Mouse (Mus musculus) v-Abl transformed pro-B cells (cell line): ENCODE data around the gene Eef1g.

Experiments
- in situ Hi-C, 2 experiments: fragments of 400-800 bp; cut with MboI; formaldehyde crosslinking; loops; one replicate each; pipeline ENCODE4 v1.15.1; 2025; ENCODE audit not compliant: unreplicated experiment in 2 of 2

The Eef1g gene

DNA sequence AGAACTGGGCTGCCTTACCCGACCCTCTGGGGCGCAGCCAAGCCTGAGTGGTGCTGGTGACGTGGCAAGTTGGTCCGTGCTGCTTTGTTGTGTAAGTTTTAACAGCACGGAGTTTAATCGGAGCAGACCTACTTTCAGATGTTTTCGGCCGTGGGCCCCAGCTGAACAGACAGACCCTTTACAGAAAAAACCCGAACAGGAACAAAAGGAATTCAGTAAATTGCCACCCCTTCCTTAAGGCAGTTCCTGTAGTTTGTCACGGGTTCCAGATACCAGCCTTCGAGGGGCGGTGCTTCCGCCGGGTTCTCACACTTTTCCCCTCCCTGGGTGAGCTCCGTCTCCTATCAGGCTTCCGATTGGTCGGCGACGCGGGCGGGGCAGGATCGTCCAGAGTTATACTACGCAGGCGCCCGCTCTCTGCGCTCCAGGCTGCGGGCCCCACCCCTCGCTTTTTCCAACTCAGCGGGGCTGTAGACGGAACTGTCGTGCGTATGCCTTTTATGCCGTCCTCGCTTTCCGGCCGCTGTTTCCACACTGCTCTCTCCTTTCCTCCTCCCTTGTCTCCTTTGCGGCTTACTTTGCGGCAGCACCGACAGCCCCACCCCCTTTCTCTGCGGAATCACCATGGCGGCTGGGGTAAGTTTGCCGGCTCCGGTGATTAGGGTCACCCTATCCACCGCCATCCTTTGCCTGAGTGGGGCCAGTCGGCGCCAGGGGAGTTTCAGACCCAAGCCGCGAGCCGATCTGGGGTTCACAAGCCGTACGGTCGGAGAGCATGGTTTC is at the start of gene Eef1g:
Gene Eef1g (plus strand): TSS at position 452 of the 783 bp plus-strand sequence.
- in situ Hi-C loops: loop anchor here in 1 of 2 experiments (25.0 kb wide), 1 partner anchor 104 kb away; the partner anchor contains the start of genes Lrrn4cl and Ubxn1

DNA sequence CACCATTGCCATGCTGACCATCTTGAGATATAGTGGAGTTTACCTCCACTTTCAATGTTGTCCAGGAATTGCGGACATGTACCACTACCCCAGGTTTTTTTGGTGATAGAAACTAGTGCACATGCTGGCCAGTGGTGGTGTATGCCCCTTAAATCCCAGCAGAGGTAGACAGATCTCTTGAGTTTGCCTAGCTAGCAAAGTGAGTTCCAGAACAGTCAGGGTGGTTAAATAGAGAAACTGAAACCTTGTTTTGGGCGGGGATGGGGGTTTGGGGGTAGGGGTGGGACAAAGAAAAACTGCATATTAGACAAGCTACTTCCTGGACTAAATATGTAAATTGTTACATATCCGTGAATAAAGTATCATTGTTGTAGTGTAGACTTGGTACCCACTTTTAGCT is 47.8 kb upstream of the Eef1g start:
- in situ Hi-C loops: no loop called here

GRCm38 (mm10) chr19:8919684-8920072 is 47.2 kb upstream of the Eef1g start:
- in situ Hi-C loops: no loop called here

- in situ Hi-C loops: no loop called here
Observed at GRCm38 (mm10) chr19:8920073-8920736, 46.6 kb upstream of the Eef1g start, which contains the start of gene B3gat3. Gene B3gat3, plus strand, starts transcription at chr19:8920374.

GRCm38 (mm10) chr19:8920836-8921291 is 46.0 kb upstream of the Eef1g start:
- in situ Hi-C loops: no loop called here

GRCm38 (mm10) chr19:8921741-8922140 is 45.1 kb upstream of the Eef1g start:
- in situ Hi-C loops: no loop called here

- in situ Hi-C loops: loop anchor here in 1 of 2 experiments (25.0 kb wide), 1 partner anchor 189 kb away; the partner anchor contains the start of genes 1700092M07Rik, Stx5a and Wdr74
Observed at GRCm38 (mm10) chr19:8926766-8927165, 40.1 kb upstream of the Eef1g start.

DNA sequence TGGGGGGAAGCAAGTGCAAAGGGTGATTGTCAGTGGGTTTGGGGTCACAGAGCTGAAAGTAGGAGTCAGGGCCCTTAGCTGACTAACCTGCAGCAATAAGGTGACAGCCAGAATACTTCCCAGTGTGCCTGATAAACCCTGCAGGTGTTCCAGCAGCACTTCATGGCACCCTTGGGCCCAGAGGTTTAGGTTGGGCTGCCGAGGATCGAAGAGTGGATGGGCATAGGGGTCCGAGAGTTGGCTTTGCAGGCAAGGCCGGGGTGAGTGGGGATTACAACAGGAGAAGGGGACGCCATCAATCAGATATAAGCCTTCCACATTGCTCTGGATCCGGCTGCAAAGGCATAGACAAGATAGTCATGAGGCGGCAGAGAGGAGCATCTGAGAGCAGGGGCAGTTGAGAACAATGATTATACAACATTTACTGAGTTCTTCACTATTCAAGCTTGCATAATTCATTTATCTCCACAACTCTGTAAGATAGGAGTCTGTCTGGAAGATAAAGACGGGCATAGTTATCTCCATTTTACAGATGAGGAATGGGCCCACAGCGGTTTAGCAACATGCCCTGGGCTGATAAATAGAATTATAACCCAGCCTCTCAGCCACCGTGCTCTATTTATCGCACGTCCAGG is 38.8 kb upstream of the Eef1g start:
- in situ Hi-C loops: loop anchor here in 1 of 2 experiments (25.0 kb wide), 1 partner anchor 191 kb away; the partner anchor contains the start of genes 1700092M07Rik, Stx5a and Wdr74

DNA sequence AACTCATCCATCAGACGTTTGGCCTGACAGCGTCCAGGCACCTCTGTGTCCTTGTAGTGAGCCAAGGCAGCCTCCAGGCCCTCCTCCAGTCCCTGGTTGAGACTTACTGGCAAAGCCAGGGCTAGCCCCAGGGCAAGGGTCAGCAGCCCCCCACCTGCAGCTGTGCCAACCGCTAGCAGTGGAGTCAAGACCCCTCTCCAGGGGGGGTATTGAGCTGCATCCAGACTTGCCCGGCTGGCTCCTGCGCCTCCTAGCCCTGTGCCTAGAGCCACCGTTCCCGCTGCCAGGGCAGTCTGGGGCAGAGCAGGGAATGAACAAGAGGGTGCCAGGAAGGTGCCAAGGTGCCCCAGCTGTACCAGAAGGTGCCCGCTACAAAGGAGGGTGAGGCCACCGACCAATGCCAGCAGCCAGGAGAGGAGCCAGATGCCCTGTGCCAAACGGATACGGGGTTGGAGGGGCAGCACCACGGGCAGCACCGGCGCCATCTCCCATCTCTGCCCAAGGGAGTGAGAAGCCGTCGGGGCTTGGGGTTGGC is 38.1 kb upstream of the Eef1g start:
- in situ Hi-C loops: loop anchor here in 1 of 2 experiments (25.0 kb wide), 1 partner anchor 191 kb away; the partner anchor contains the start of genes 1700092M07Rik, Stx5a and Wdr74

- in situ Hi-C loops: loop anchor here in 1 of 2 experiments (25.0 kb wide), 1 partner anchor 192 kb away; the partner anchor contains the start of genes 1700092M07Rik, Stx5a and Wdr74
Observed at GRCm38 (mm10) chr19:8929224-8930088, 37.4 kb upstream of the Eef1g start, which contains the start of the genes Rom1 and Eml3. Gene Rom1, minus strand, starts transcription at chr19:8929356. Gene Eml3, plus strand, starts transcription at chr19:8929552.

GRCm38 (mm10) chr19:8930117-8930516 is 36.7 kb upstream of the Eef1g start:
- in situ Hi-C loops: loop anchor here in 1 of 2 experiments (25.0 kb wide), 1 partner anchor 193 kb away; the partner anchor contains the start of genes 1700092M07Rik, Stx5a and Wdr74

- in situ Hi-C loops: loop anchor here in 1 of 2 experiments (25.0 kb wide), 1 partner anchor 193 kb away; the partner anchor contains the start of genes 1700092M07Rik, Stx5a and Wdr74
Observed at GRCm38 (mm10) chr19:8930771-8931170, 36.1 kb upstream of the Eef1g start.

DNA sequence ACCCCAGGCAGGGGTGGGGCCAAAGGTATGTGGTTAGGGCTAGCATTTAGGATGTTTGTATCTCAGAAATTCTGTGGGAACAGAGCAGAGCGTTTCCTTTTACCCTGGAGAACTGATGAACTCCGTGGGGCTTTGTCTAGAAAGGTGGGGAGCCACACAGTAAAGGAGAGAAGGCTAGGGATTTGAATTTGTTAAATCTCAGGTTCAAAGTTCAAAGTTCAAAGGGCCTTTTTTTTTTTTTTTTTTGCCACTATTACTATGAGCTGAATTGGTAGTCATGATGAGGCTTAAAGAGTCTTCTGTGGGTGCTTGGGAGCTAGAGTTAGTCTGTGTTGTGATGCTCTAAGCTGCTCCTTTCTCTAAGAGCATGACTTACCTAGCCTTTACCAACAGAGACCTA is 30.1 kb upstream of the Eef1g start:
- in situ Hi-C loops: loop anchor here in 1 of 2 experiments (25.0 kb wide), 1 partner anchor 199 kb away; the partner anchor contains the start of genes 1700092M07Rik, Stx5a and Wdr74

GRCm38 (mm10) chr19:8940526-8941133 is 26.2 kb upstream of the Eef1g start:
- in situ Hi-C loops: loop anchor here in 1 of 2 experiments (25.0 kb wide), 1 partner anchor 203 kb away; the partner anchor contains the start of genes 1700092M07Rik, Stx5a and Wdr74

DNA sequence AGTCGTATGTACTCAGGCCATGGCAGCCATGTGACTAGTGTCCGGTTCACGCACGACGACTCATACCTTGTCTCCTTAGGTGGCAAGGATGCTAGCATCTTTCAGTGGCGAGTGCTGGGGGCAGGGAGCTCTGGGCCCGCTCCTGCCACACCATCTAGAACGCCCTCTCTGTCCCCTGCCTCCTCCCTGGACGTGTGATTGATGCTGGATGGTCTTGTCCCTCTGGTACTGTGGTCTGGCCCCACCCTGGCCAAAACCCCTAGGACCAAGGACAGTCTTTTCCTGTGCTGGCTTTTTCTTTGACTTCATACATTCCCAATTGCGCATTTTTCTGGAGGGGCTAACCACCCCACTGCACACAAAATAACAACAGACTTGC is 25.7 kb upstream of the Eef1g start:
- in situ Hi-C loops: loop anchor here in 1 of 2 experiments (25.0 kb wide), 1 partner anchor 204 kb away; the partner anchor contains the start of genes 1700092M07Rik, Stx5a and Wdr74

GRCm38 (mm10) chr19:8941515-8942217 is 25.2 kb upstream of the Eef1g start, which contains the start of gene Mta2:
Gene Mta2, plus strand, starts transcription at chr19:8941875.
- in situ Hi-C loops: loop anchor here in 1 of 2 experiments (25.0 kb wide), 1 partner anchor 204 kb away; the partner anchor contains the start of genes 1700092M07Rik, Stx5a and Wdr74

DNA sequence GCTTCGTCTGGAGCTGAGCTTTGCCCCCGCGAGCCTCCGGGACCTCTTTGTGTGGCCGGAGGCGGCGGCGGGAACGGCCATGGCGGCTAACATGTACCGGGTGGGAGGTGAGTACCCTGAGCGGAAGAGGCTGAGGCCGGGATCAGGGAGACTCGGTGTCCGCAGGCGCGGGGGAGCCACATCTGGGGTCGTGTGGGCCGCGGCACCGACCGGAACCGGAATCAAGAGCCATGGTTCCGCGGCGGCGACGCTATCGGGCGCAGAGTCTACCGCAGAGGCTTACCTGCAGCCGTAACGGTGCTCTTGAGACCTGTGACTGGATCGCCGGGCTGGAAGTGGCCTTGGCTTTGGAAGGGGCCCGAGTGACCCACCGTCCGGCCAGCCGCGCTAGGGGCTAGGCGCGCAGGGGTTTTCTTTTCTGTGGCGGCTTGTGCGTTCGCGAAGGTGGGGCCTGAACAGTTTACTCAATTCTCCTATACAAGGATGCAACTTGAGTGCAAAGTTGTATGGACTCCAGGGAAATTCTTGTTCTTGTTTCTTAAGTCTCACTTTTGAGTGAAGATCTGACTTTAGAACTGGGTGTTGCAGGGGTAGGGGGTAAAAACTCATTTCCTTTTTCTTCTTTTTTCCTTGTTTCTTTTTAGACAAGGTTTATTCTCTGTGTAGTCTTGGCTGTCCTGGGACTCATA is 24.4 kb upstream of the Eef1g start:
- in situ Hi-C loops: loop anchor here in 1 of 2 experiments (25.0 kb wide), 1 partner anchor 205 kb away; the partner anchor contains the start of genes 1700092M07Rik, Stx5a and Wdr74
